Mouse (Mus musculus) spleen, postnatal 10 days (tissue): ENCODE results near the gene Hoxb8.

ENCODE experiments used
- DNase-seq, 2 experiments: peaks; one replicate each; pipeline ENCODE4 v3.0.0; 2021 to 2022; ENCODE audit warnings: low spot score in 2 of 2

The Hoxb8 gene

DNA sequence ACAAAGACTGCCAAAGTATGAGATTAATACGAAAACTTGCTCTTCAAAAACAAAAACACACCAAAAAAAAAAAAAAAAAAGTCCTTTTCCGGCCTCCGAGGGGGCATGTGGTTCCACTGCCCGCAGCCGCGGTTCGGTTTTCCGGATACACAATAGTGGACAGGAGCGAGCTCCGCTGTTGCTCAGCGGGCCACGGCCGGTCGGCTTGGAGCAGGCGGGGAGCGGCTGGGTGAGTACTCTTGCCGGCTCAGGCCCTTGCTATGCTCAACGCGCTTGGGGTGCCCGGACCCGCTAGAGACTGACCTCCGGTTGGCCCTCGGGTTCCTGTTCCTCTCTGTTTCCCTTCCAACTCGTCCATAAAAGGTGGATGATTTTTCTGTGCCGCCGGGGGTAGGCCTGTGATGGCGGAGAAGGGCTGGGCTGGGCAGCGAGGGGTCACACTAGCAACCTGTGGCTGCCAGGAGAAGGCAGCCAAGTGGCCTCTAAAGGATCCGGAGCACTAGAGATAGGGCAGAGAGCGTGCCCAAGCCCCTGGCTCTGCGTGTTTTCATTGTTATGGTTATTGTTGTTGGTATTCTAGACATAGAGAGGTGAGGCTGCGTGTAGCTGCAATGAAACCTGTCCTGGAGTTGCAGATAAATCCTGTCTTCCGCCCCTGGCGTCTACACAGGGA, 33.1 kb downstream of the Hoxb8 start:
- DNase-seq: no peak

DNA sequence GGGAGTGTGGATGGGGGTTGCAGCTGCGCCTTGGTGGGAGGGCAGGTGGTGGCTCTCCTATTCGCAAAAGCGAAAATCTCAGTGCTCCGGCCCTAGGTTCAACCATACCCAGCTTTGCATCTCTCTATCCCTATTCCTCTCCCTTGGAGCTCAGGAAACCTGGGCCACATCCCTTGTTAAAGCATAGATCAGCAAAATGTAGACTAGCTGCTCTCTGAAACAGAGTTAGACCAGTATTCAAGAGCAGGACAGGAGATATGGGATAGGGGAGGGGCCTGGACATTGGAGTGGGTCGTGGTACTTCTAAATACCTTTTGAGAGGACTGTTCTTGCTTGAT, 33.6 kb downstream of the Hoxb8 start:
- DNase-seq: no peak

- no peak for DNase-seq
These were observed 35.2 kb downstream of the Hoxb8 start for GRCm38 (mm10) chr11:96316696-96317607.

DNA sequence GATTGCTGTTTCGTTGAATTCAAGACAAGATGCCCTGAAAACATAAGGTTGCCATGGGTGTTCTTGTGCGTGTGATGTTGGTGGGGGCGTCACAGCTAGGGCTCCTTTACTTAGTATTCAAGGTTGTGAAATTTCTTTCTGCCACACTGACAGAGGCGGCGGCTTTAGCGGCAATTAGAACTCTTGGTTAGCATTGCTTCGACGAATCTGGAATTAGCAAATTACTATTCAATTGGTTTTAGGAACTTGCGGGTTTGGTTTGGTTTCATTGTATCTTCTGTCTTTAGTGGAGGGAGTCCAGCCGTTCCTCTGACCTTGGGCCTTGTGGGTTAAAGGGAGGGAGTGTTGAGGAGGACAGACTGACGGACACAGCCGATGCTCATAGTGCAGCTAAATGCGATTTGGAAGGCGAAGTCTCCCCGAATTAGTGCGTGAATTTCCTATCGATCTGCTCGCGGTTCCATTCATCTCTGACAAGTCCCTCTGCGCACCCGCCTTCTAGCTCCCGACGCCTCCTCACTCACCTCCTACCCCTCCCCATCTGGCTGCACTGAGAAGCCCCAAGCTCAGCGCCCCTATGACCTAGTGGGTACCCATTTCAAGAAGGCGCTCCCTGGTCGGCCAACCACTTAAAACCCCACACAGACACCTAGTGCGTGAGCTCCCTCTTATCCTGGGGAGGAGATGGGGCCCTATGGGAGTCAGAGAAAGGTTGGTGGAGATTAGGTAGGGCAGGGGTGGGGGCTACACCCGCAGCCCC, 36.1 kb downstream of the Hoxb8 start, which contains the start of gene Hoxb4:
Gene Hoxb4 (plus strand): TSS at position 660 of the 760 bp plus-strand sequence.
- no peak for DNase-seq

DNA sequence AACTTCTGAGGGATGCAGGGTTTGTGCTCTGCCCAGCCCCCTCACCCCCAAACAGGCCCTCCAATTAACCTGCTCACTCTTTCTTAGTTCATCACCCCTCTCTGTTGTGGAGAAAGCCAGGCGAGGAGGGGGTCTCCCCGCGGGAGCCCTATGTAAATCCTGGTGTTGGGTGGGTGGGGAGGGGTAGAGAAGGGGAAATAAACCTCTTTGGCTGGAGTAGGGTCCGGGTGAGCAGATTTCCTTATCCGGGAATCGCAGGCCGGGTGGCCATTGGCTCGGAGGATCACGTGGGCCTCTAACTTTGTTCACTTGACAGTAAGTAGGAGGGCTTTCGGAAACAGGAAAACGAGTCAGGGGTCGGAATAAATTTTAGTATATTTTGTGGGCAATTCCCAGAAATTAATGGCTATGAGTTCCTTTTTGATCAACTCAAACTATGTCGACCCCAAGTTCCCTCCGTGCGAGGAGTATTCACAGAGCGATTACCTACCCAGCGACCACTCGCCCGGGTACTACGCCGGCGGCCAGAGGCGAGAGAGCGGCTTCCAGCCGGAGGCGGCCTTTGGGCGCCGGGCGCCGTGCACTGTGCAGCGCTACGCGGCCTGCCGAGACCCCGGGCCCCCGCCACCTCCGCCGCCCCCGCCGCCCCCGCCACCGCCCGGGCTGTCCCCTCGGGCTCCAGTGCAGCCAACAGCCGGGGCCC, 36.8 kb downstream of the Hoxb8 start:
- DNase-seq: peak in 1 of 2 experiments; percentile 45

GRCm38 (mm10) chr11:96319071-96319902, 37.6 kb downstream of the Hoxb8 start:
- DNase-seq: no peak

- DNase-seq: no peak
These were observed 38.2 kb downstream of the Hoxb8 start for GRCm38 (mm10) chr11:96319910-96320309.

GRCm38 (mm10) chr11:96320688-96321087, 39.0 kb downstream of the Hoxb8 start:
- no peak for DNase-seq

- no peak for DNase-seq
These were observed 40.1 kb downstream of the Hoxb8 start for GRCm38 (mm10) chr11:96321846-96322245.

DNA sequence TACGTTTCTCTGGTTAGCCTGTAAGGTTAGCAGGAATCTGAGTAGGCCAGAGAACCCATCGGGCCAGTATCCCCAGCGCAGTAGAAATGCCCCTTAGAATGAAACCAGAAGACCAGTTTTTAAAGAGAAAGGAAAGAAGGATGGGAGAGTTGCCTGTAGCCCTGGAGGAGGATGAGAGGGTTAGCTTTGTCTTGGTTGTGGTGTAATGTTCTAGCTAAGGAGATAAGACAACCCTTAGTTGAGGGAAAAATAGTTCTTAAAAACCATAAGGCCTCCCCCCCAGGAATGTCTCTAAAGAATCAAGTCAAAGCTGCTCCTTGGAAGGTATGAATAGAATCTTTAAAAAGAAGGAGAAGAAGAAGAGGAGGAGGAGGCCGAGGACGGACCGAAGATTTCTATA, 41.0 kb downstream of the Hoxb8 start:
- DNase-seq: no peak

- DNase-seq: no peak
These were observed 41.4 kb downstream of the Hoxb8 start, which contains the start of gene Hoxb3 for GRCm38 (mm10) chr11:96323154-96323553. Gene Hoxb3, plus strand, starts transcription at chr11:96323326.

DNA sequence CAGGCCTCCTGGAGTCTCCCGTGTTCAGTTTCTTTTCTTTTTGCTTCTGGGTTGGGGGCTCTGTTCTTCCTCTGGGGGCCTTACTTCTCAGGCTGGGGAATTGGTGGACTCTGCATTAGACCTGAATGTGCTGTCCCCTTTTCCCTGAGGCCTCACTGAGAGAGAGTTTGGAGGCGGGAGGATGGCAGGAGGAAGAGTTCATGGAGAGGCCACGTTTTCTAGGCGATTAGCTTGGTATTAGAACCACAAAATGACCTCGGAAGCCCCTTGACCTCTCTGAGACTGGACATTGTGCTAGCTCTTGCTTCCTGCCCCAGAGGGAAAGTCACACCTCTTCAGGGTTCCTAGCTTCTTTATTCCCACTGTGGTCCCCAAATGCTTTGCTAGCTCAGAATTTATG, 42.4 kb downstream of the Hoxb8 start:
- no peak for DNase-seq

DNA sequence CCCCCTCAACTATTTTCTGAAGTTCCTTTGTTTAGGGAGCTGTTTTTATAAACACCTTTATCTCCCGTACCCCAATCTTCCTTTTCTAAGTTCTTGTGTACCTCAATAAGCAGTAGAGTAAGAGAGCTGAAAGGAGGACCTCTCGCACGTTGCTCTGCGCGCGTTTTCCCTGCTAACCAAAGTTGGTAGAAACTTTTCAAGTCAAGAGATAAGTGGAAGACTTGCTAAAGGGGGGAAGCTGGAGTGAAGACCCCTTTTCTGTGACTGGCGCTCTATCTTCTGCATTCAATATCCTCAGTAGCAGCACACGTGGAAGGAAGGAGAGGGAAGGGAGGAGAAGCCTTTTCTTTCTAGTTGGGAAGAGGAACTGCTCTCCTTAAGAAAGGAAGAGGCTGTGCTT, 43.3 kb downstream of the Hoxb8 start:
- DNase-seq: no peak

DNA sequence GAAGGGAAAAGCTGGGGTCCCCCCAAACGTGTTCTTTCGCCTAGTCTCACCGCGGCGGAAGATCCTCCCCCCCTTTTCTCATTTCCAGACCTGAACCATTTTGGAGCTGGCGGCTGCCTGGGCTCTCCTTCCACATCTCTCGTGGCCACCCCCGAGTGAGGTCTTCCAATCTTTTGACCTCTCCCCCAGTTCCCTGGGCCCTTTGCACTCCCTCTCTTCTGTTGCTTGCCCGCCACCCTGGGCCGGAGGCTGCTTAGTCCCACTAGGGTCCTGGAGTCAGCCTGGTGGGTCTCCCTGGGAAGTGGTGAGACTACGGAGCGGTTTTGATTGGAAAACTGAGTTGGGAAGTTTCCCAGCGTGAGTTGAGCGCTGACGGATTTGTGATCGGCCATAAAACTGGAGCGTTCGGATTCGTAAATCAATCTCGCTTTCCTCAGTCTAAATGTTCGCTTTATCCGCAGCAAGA, 44.1 kb downstream of the Hoxb8 start:
- no peak for DNase-seq

- no peak for DNase-seq
These were observed 45.0 kb downstream of the Hoxb8 start for GRCm38 (mm10) chr11:96326705-96327104.

GRCm38 (mm10) chr11:96327122-96327521, 45.4 kb downstream of the Hoxb8 start:
- no peak for DNase-seq

GRCm38 (mm10) chr11:96327750-96328149, 46.0 kb downstream of the Hoxb8 start:
- DNase-seq: no peak

GRCm38 (mm10) chr11:96328605-96329004, 46.9 kb downstream of the Hoxb8 start:
- no peak for DNase-seq

- no peak for DNase-seq
These were observed 50.4 kb downstream of the Hoxb8 start for GRCm38 (mm10) chr11:96332105-96332504.

GRCm38 (mm10) chr11:96332618-96333032, 50.9 kb downstream of the Hoxb8 start:
- DNase-seq: no peak
